Mouse (Mus musculus) left cerebral cortex, adult 8-10 months (tissue): ENCODE data around the gene Sbf2. TPM values are rescaled to one million over a fixed set of nuclear protein-coding genes. Genes with fewer than 3 reads are reported as not detected.
"Not testable (repeated sequence)": the region's sequence is repeated elsewhere in the genome, so short reads cannot be mapped to it uniquely, and the experiment has no call there.

ENCODE experiments used
- DNase-seq, 2 experiments: peaks; one replicate each; pipeline ENCODE4 v3.0.0; 2022; ENCODE audit warnings: low spot score in 2 of 2
- total RNA-seq, 4 experiments: library from RNA; stranded (reverse); gene quantifications; 2 replicates each; pipeline ENCODE4 v1.2.4; 2022

Gene Sbf2
- total RNA-seq, 4 experiments from 2014 or later = 49.2 to 62.5 (median 60.1) TPM

GRCm38 (mm10) chr7:110631136-110631888, 16.6 kb upstream of the Sbf2 start:
- DNase-seq = no peak

DNA sequence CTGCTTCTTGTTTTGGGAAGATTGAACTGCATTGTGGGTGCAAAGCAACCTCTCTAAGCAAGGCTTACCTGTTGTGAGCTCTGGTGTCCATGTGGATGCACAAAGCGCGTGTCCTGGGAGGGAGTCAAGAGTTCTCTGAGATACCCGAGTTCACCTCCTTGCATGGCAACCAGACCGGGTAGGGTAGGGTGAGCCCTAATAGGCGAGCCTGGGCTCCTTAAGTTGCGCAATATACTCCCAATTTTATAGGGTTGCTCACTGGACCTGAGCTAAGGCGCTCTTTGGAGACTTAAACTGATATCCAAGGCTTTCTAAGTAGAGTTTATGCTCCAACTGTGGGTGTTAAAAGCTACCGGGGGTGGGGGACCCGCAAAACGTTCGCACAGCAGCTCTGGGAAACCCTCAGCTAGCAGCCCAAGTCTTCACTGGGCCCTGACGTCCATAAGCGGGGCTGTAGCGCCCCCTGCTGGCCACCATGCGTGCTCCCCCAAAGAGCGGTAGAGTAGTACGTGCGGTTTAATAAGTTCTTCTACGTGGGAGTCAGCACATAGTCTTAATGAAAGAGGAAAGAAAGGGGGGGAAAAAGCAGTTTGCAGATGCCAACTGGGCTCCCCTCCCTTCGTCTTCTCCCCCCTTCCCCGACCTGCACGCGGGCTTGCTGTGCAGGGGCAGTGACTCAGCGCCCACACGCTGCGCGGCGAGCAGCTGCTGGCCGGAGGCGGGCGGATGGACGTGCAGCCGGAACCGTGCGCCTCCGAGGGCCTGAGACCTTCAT, 15.4 kb upstream of the Sbf2 start:
- DNase-seq = peak; percentile 64 to 67

- DNase-seq = no peak
These were observed 14.1 kb upstream of the Sbf2 start for GRCm38 (mm10) chr7:110628611-110629354.

DNA sequence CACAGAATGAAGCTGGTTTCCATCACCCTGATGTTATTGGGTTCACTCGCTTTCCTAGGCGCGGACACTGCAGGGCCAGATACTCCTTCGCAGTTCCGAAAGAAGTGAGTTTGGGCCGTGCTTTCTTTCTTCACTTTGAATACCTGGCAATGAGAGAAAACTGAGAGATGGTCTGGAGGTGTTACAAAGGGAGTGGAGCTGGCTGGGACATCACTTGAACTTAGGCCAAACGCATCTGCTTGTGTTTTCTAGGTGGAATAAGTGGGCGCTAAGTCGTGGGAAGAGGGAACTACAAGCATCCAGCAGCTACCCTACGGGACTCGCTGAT, 13.5 kb upstream of the Sbf2 start:
- DNase-seq = no peak

GRCm38 (mm10) chr7:110627486-110628272, 13.0 kb upstream of the Sbf2 start, which contains the start of gene Adm:
Adm (plus strand) TSS chr7:110627661.
- peak in 1 of 2 experiments; percentile 42 for DNase-seq

- DNase-seq = no peak
These were observed 12.4 kb upstream of the Sbf2 start for GRCm38 (mm10) chr7:110627099-110627482.

DNA sequence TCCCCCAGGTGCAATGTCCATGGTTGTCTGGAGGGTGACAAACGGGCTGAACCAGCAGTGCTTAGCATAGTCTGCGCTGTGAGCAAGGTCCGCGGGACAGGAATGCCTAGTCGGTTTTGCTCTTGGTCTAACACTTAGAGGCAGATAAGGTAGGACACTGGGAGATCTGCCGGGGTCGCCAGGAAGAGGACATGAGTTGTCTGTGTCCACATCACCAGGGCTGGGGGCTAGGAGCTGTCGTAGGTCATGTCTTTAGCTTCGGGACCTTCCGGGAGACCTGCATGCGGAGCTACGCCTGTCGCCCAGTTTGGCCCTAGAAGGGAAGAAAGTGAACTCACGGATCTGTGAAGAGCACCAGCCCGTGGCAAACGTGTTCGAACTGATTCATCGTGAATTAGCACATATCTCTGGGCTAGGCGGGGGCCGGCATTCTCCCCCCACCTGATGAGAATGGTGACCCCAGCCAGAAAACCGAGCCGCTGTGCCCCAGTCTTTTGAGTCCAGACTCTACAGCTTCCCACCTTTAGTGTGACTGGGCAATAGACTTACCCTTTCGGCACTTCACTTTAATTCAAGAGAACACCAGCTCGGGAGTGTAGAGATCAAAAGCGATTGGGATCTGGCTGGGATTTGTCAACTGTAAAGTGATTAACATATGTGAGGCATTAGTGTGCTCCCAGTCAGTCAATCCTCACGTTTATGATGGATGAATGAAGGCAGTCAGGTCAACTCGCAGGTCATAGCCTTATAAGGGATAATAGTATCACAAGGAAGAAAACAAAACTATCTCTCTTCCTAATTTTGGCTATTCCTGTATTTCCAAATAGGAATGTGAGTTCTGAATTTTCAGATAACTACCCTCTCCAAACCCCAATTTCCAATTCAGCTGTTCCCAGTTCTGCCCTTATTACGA, 11.7 kb upstream of the Sbf2 start:
- DNase-seq = no peak

- no peak for DNase-seq
These were observed 10.8 kb upstream of the Sbf2 start for GRCm38 (mm10) chr7:110625489-110625888.

GRCm38 (mm10) chr7:110624961-110625360, 10.2 kb upstream of the Sbf2 start:
- DNase-seq = no peak

DNA sequence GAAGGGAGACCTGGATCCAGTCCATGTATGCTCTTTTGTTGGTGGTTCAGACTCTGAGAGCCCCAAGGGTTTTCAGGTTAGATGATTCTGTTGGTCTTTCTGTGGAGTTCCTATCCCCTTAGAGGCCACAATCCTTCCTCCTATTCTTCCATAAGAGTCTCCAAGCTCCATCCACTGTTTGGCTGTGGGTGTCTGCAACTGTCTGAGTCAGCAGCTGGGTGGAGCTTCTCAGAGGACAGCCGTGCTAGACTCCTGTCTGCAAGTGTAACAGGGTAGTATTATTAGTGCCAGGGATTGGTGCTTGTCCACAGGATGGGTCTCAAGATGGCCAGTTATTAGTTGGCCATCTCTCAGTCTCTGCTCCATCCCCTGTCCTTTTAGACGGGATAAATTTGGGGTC, 9.3 kb upstream of the Sbf2 start:
- no peak for DNase-seq

GRCm38 (mm10) chr7:110619086-110619611, 4.4 kb upstream of the Sbf2 start:
- DNase-seq = no peak

DNA sequence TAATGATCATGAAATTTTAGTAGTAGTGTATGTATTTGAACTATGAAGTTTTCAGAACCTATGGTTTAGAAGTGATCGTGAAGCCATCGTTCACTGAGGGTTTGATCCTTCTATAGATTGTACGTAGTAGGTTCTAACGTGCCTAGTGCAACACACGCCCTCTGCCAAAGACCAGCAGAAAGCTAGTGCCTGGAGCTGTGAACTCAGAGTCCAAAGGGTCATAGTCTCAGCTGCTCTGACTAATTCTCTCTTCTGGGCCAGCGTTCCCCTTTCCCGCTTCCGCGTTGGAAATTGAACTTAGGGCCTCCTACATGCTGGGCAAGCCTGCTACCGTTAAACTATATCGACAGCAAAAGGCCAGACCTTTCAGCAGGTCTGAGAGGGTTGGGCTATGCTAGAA, 1.1 kb upstream of the Sbf2 start:
- no peak for DNase-seq

DNA sequence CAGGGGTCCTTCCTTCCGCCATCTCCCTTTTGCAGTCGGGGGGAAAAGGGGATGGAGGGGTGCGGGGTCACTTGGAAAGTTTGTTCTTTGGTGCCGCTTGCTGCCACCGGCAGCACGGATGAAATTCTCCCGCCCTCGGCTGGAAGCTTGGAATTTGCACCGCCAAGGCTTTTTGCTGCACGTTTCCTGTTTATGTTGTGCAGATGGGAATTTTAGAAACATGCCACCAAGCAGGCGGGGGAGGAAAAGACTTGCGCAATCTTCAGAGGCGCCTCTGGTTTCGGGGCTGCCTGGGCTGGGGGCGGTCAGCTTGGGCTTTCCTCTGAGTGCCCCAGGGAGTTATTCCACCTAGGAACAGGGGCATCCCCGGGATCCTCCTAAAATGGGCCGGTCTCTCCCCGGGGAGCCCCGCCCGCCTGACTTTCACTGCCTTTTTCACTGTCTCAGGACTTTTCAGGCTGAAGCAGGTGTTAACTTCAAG, 469 bp upstream of the Sbf2 start:
- DNase-seq = peak in 1 of 2 experiments; percentile 48

- peak in 1 of 2 experiments; percentile 22 for DNase-seq
These were observed 1.2 kb downstream of the Sbf2 start for GRCm38 (mm10) chr7:110613381-110614132.

DNA sequence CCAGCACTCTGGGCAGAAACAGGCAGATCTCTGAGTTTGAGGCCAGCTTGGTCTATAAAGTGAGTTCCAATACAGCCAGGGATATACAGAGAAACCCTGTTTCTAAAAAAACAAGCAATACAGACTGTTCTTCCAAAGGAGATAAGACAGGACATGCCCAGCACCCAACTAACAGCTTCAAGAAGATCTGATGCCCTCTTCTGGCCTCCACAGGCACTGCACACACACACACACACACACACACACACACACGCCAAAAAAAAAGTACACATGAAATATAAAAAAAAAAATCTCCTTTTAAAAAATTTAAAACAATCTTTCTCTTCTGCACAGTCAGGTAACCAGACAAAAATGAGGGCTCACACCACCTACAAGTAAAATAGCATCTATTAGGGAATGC, 7.8 kb downstream of the Sbf2 start:
- DNase-seq = no peak

DNA sequence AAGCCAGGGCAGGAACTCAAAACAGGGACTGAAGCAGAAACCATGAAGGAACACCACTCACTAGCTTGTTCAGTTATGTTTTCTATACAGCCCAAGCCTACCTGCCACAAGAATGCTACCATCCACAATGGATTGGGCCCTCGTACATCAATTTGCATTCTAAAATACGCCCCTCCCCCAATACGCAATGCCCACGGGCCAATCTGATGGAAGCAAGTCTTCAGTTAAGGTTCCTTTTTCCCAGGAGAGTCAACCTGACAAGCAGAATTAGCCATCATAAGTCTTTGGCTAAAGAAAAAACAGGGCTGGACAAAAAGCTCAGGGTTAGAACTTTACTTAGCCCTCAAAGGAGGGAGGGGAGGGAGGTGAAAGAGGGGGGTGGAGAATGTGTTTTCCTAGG, 9.2 kb downstream of the Sbf2 start:
- no peak for DNase-seq

GRCm38 (mm10) chr7:110597141-110597540, 17.6 kb downstream of the Sbf2 start:
- no peak for DNase-seq

DNA sequence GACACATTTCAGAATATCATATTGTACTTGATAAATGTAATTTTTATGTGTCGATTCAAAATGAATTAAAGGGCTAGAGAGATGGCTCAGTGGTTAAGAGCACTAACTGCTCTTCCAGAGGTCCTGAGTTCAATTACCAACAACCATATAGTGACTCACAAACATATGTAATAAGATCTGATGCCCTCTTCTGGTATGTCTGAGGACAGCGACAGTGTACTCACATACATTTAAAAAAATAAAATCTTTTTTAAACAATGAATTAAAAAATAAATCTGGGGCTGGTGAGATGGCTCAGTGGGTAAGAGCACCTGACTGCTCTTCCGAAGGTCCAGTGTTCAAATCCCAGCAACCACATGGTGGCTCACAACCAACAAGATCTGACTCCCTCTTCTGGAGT, 20.7 kb downstream of the Sbf2 start:
- DNase-seq = not testable (repeated sequence)

GRCm38 (mm10) chr7:110587721-110588120, 27.0 kb downstream of the Sbf2 start:
- DNase-seq = no peak
